Mouse (Mus musculus) myocyte (in vitro differentiated cells): Measurements from ENCODE around the gene Tagln3.

Experiments
- CEBPB ChIP-seq: IDR thresholded peaks from 2 replicates; pipeline ENCODE4 v1.6.1; 2011; ENCODE audit warnings: mild to moderate bottlenecking, moderate library complexity; ENCODE audit not compliant: poor library complexity, insufficient read depth, severe bottlenecking
- E2F4 ChIP-seq: IDR thresholded peaks from one replicate; pipeline ENCODE4 v1.6.1; 2011; ENCODE audit warnings: mild to moderate bottlenecking, control low read depth, moderate library complexity; ENCODE audit not compliant: insufficient read depth
- MAX ChIP-seq: IDR thresholded peaks from one replicate; pipeline ENCODE4 v1.6.1; 2011; ENCODE audit warnings: low read depth, mild to moderate bottlenecking, control low read depth
- MYOG ChIP-seq, 3 experiments: IDR thresholded peaks; one replicate each; pipeline ENCODE4 v1.6.1; 2011; ENCODE audit warnings: control low read depth in 2 of 3, low read depth in 2 of 3, mild to moderate bottlenecking in 2 of 3; ENCODE audit not compliant: insufficient read length in 2 of 3, control insufficient read depth in 1 of 3, insufficient read depth in 1 of 3
- POLR2A ChIP-seq: IDR thresholded peaks from one replicate; pipeline ENCODE4 v1.6.1; 2011; ENCODE audit warnings: low read depth, mild to moderate bottlenecking, control low read depth, moderate library complexity; ENCODE audit not compliant: insufficient read length
- POLR2AphosphoS2 ChIP-seq: IDR thresholded peaks from one replicate; pipeline ENCODE4 v1.6.1; 2011; ENCODE audit warnings: low read depth, control low read depth; ENCODE audit not compliant: insufficient read length
- REST ChIP-seq: IDR thresholded peaks from one replicate; pipeline ENCODE4 v1.6.1; 2011; ENCODE audit warnings: mild to moderate bottlenecking, control low read depth, moderate library complexity; ENCODE audit not compliant: insufficient read depth, insufficient read length
- TCF12 ChIP-seq: IDR thresholded peaks from one replicate; pipeline ENCODE4 v1.6.1; 2011; ENCODE audit warnings: mild to moderate bottlenecking, control low read depth; ENCODE audit not compliant: poor library complexity, insufficient read depth, severe bottlenecking
- TCF3 ChIP-seq: IDR thresholded peaks from one replicate; pipeline ENCODE4 v1.6.1; 2011; ENCODE audit warnings: low read depth, control low read depth; ENCODE audit not compliant: insufficient read length
- USF1 ChIP-seq: IDR thresholded peaks from one replicate; pipeline ENCODE4 v1.6.1; 2011; ENCODE audit warnings: low read depth, mild to moderate bottlenecking, control low read depth, moderate library complexity

- TF ChIP-seq MYOG (IDR thresholded peaks at IDR 0.05; ENCODE audit: control insufficient read depth in 1 of 3, insufficient read depth in 1 of 3, insufficient read length in 2 of 3, low read depth in 2 of 3) (no peak), REST (no peak), POLR2AphosphoS2 (no peak), POLR2A (no peak), TCF3 (no peak), E2F4 (no peak), TCF12 (no peak), USF1 (no peak), CEBPB (no peak), MAX (no peak)
Measured at GRCm38 (mm10) chr16:45718296-45718695, 6.1 kb downstream of the Tagln3 start.
